Mouse (Mus musculus) brain, embryonic 14.5 days (tissue): Measurements from ENCODE around the gene Jaml.

Experiments used
- CTCF ChIP-seq: fragments of 200-500 bp; IDR thresholded peaks from 2 replicates; pipeline ENCODE4 v1.5.1; 2012; ENCODE audit warnings: inconsistent platforms, mild to moderate bottlenecking, moderate library complexity, borderline replicate concordance; ENCODE audit not compliant: insufficient read depth, insufficient read length; ENCODE audit errors: extremely low read depth
- POLR2A ChIP-seq: fragments of 200-500 bp; IDR thresholded peaks from 2 replicates; pipeline ENCODE4 v1.6.1; 2012; ENCODE audit warnings: mild to moderate bottlenecking, inconsistent platforms, borderline replicate concordance; ENCODE audit not compliant: poor library complexity, insufficient read depth, insufficient read length, severe bottlenecking; ENCODE audit errors: extremely low read depth

DNA sequence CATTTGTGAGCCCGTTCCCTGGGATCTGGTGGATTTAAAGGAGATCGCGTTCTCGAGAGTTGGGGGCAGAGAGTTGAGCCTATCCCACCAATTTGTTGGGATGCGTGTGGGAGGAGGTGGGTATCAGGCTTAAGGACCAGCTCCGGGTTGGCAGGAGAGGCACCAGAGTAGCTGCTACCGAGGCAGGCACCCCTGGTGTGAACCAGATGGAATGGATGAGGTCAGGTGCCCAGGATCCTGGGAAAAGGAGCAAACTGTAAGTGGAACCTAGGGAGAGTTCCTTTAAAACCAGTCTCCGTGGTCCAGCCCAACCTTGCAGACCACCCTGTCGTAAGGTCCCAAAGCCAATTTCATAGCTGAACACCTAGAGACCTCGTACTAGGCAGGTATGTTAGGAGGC, 39.6 kb downstream of the Jaml start:
- TF ChIP-seq POLR2A (no peak), CTCF (no peak)
